Mouse (Mus musculus) olfactory bulb, adult 2 months (tissue): ENCODE data around the gene Pipox.

Source experiments
- CTCF ChIP-seq: fragments of 200-500 bp; IDR thresholded peaks from 2 replicates; pipeline ENCODE4 v1.5.1; 2012; ENCODE audit warnings: low read depth, mild to moderate bottlenecking, low read length, moderate library complexity; ENCODE audit not compliant: insufficient read depth
- POLR2A ChIP-seq: fragments of 200-500 bp; IDR thresholded peaks from 2 replicates; pipeline ENCODE4 v1.6.1; 2012; ENCODE audit warnings: mild to moderate bottlenecking, low read depth, low read length, moderate library complexity; ENCODE audit not compliant: insufficient read depth

DNA sequence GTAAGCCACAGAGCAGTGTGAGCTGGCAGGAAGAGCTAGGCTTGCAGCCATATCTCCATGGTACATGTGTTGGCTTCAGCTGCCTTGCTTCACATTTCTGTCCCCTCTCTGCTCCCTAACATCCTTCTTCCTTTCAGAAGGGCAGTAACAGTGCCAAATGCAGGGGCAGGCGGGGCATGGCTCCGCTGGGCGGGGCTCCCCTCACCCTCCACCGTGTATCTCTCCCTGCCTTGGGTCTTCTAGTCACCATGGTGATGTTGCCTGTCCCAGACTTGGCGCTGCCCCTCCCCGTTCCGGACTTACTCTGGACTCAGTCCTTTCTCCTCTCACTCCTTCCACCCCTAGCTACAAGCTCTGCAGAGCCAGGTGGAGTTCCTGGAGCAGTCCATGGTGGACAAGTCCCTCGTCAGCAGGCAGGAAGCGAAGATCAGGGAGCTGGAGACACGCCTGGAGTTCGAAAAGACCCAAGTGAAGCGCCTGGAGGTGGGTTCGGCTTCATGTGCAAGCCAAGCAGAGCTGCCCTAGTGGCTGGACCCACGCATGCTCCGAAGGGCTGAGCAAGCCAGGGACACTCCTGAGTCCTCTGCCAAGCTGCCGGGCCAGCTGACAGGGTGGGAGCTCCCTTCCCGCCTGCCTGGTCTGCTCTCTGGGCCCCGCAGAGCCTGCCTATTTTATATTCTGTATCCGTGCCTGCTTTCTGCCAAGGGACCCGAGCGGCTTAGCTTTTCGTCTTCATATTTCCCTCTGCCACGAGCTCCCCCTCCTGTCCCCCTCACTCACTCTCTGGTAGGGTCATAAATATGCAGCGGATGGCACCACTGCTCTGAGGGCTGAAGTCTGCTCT is 43.3 kb downstream of the Pipox start:
- TF ChIP-seq CTCF (no peak), POLR2A (no peak)
